Mouse (Mus musculus) liver, embryonic 15.5 days (tissue): Measurements from ENCODE around the gene Acer3. TPM values are rescaled to one million over a fixed set of nuclear protein-coding genes. Genes with fewer than 3 reads are reported as not detected.
A peak's percentile ranks its signal among the peaks of the same experiment; 100 is the strongest.

ENCODE experiments used
- ATAC-seq: fragments of 200-750 bp; cut with Nextera tagmentation; 2 replicates; pipeline ENCODE4 v1.8.0; 2017; ENCODE audit warnings: moderate number of reproducible peaks, mild to moderate bottlenecking, moderate library complexity; ENCODE audit not compliant: insufficient read depth
- H3K27ac ChIP-seq: fragments of 300-500 bp; sonication (generic); replicated peaks from 2 replicates; pipeline ENCODE4 v1.5.1; 2015; ENCODE audit warnings: mild to moderate bottlenecking, inconsistent platforms
- H3K27me3 ChIP-seq: fragments of 300-500 bp; sonication (generic); 2 replicates; pipeline ENCODE4 v1.6.1; 2015; ENCODE audit warnings: mild to moderate bottlenecking, inconsistent platforms
- H3K36me3 ChIP-seq: fragments of 300-500 bp; sonication (generic); replicated peaks from 2 replicates; pipeline ENCODE4 v1.6.1; 2015; ENCODE audit warnings: moderate library complexity, mild to moderate bottlenecking, inconsistent platforms
- H3K4me1 ChIP-seq: fragments of 300-500 bp; sonication (generic); replicated peaks from 2 replicates; pipeline ENCODE4 v1.6.1; 2015; ENCODE audit warnings: inconsistent platforms
- H3K4me2 ChIP-seq: fragments of 300-500 bp; sonication (generic); 2 replicates; pipeline ENCODE4 v1.6.1; 2015; ENCODE audit warnings: moderate library complexity, mild to moderate bottlenecking, inconsistent platforms
- H3K4me3 ChIP-seq: fragments of 300-500 bp; sonication (generic); replicated peaks from 2 replicates; pipeline ENCODE4 v1.5.1; 2015; ENCODE audit warnings: mild to moderate bottlenecking, inconsistent platforms
- H3K9ac ChIP-seq: fragments of 300-500 bp; sonication (generic); 2 replicates; pipeline ENCODE4 v1.6.1; 2015; ENCODE audit warnings: moderate library complexity, mild to moderate bottlenecking, inconsistent platforms
- H3K9me3 ChIP-seq: fragments of 300-500 bp; sonication (generic); replicated peaks from 2 replicates; pipeline ENCODE4 v1.6.1; 2016; ENCODE audit warnings: inconsistent platforms
- WGBS: fragments of 180-500 bp; shearing (Covaris S2); methylation state at CpG from one replicate; pipeline ENCODE4 v1.1.7; 2015; ENCODE audit warnings: mixed read lengths; ENCODE audit not compliant: insufficient replicate concordance; 5-methylcytosine and 5-hydroxymethylcytosine counted together
- polyA plus RNA-seq: library from polyadenylated mRNA; unstranded; fragments of >200 nt; fragmentation: Nextera tagmentation; extraction: Ambion mirVana; gene quantifications from 2 replicates; pipeline ENCODE4 v1.2.1, GENCODE M21; 2015

Acer3 gene
- polyA plus RNA-seq, 1 experiment from 2014 or later: 26.9 TPM

GRCm38 (mm10) chr7:98164999-98165528 is 155.9 kb downstream of the Acer3 start:
- WGBS: 24% methylated on average over 10 of the region's 10 CpGs

GRCm38 (mm10) chr7:98164382-98164998 is 156.5 kb downstream of the Acer3 start:
- no peak for ATAC-seq
- no peaks in the 10 kb centered on the region for H3K27me3 ChIP-seq
- peak overlapping the region; percentile 80; the same call in 1 of the 2 replicates for H3K27ac ChIP-seq
- H3K4me2 ChIP-seq: peak overlapping the region; percentile 60
- 66% methylated on average over 9 of the region's 9 CpGs for WGBS
- no peaks in the 10 kb centered on the region for H3K9me3 ChIP-seq
- peaks cover 26% of the 10 kb centered on the region for H3K36me3 ChIP-seq
- peak overlapping the region; percentile 53; the same call in 1 of the 2 replicates for H3K9ac ChIP-seq
- no peak overlapping the region for H3K4me3 ChIP-seq
- H3K4me1 ChIP-seq: peaks cover 85% of the 10 kb centered on the region

More at GRCm38 (mm10) chr7:98164999-98165528, 155.9 kb downstream of the Acer3 start:
- H3K27ac ChIP-seq: peak overlapping the region; percentile 80
- H3K4me1 ChIP-seq: peaks cover 85% of the 10 kb centered on the region
- H3K4me2 ChIP-seq: peak overlapping the region; percentile 60
- peak overlapping the region; percentile 53 for H3K9ac ChIP-seq
- H3K4me3 ChIP-seq: peak overlapping the region; percentile 17; the same call in 1 of the 2 replicates
- H3K36me3 ChIP-seq: peaks cover 25% of the 10 kb centered on the region
- H3K27me3 ChIP-seq: no peaks in the 10 kb centered on the region
- ATAC-seq: peak; percentile 71
- no peaks in the 10 kb centered on the region for H3K9me3 ChIP-seq

GRCm38 (mm10) chr7:98163700-98164099 is 157.3 kb downstream of the Acer3 start:
- Histone ChIP-seq H3K4me2 (no peak overlapping the region), H3K4me3 (no peak overlapping the region), H3K36me3 (peaks cover 30% of the 10 kb centered on the region), H3K27ac (no peak overlapping the region; the same call in 1 of the 2 replicates), H3K4me1 (peaks cover 88% of the 10 kb centered on the region), H3K27me3 (no peaks in the 10 kb centered on the region), H3K9me3 (no peaks in the 10 kb centered on the region), H3K9ac (no peak overlapping the region)
- WGBS: 53% methylated on average over 3 of the region's 3 CpGs
- no peak for ATAC-seq

- peaks cover 39% of the 10 kb centered on the region for H3K36me3 ChIP-seq
- no peaks in the 10 kb centered on the region for H3K9me3 ChIP-seq
- no peak overlapping the region for H3K27ac ChIP-seq
- H3K4me2 ChIP-seq: no peak overlapping the region
- no peaks in the 10 kb centered on the region for H3K27me3 ChIP-seq
- WGBS: 58% methylated on average over 6 of the region's 6 CpGs
- no peak overlapping the region for H3K4me3 ChIP-seq
- ATAC-seq: no peak
- peaks cover 95% of the 10 kb centered on the region for H3K4me1 ChIP-seq
- no peak overlapping the region for H3K9ac ChIP-seq
Observed at GRCm38 (mm10) chr7:98162239-98162638, 158.8 kb downstream of the Acer3 start.

GRCm38 (mm10) chr7:98160041-98160740 is 160.8 kb downstream of the Acer3 start:
- Histone ChIP-seq H3K27ac (peak overlapping the region; percentile 82), H3K4me1 (peaks cover 99% of the 10 kb centered on the region), H3K4me2 (no peak overlapping the region), H3K36me3 (peaks cover 41% of the 10 kb centered on the region), H3K9ac (no peak overlapping the region), H3K9me3 (no peaks in the 10 kb centered on the region), H3K4me3 (no peak overlapping the region), H3K27me3 (no peaks in the 10 kb centered on the region)
- WGBS: 57% methylated on average over 8 of the region's 8 CpGs
- ATAC-seq: no peak

- Histone ChIP-seq H3K27me3 (no peaks in the 10 kb centered on the region), H3K9ac (peak overlapping the region; percentile 47; the same call in 1 of the 2 replicates), H3K4me2 (peak overlapping the region; percentile 56), H3K4me1 (peaks cover 83% of the 10 kb centered on the region), H3K9me3 (no peaks in the 10 kb centered on the region), H3K27ac (peak overlapping the region; percentile 82), H3K36me3 (peaks cover 55% of the 10 kb centered on the region), H3K4me3 (peak overlapping the region; percentile 39)
- 63% methylated on average over 8 of the region's 8 CpGs for WGBS
- ATAC-seq: peak; percentile 38
Observed at GRCm38 (mm10) chr7:98158481-98158880, 162.5 kb downstream of the Acer3 start.

- no peaks in the 10 kb centered on the region for H3K27me3 ChIP-seq
- peak overlapping the region; percentile 82 for H3K27ac ChIP-seq
- peaks cover 77% of the 10 kb centered on the region for H3K4me1 ChIP-seq
- no peaks in the 10 kb centered on the region for H3K9me3 ChIP-seq
- WGBS: 40% methylated on average over 5 of the region's 5 CpGs
- peaks cover 59% of the 10 kb centered on the region for H3K36me3 ChIP-seq
- peak; percentile 72 for ATAC-seq
- peak overlapping the region; percentile 47 for H3K9ac ChIP-seq
- H3K4me3 ChIP-seq: peak overlapping the region; percentile 39
- H3K4me2 ChIP-seq: peak overlapping the region; percentile 56
Observed at GRCm38 (mm10) chr7:98157636-98158332, 163.2 kb downstream of the Acer3 start.

Other genes starting within 250 kb of the Acer3 start
- gene Myo7a, start 201.7 kb downstream of the Acer3 start, polyA plus RNA-seq: 8.8 and 9.8 TPM in 2 replicates
- 0.54 and 0.78 TPM in 2 replicates for gene Omp, start 175.7 kb downstream of the Acer3 start, polyA plus RNA-seq
- gene Capn5, start 142.9 kb downstream of the Acer3 start, polyA plus RNA-seq: 14.3 and 15.5 TPM in 2 replicates
- gene B3gnt6, start 121.7 kb downstream of the Acer3 start, polyA plus RNA-seq: 0.08 TPM in 1 of 2 replicates, not detected in the other
- 1.3 and 1.6 TPM in 2 replicates for gene Tsku, start 40.1 kb upstream of the Acer3 start, polyA plus RNA-seq
- not detected in 2 replicates for gene Gucy2d, start 119.2 kb upstream of the Acer3 start, polyA plus RNA-seq
- 5.6 and 6.0 TPM in 2 replicates for gene Lrrc32, start 168.1 kb upstream of the Acer3 start, polyA plus RNA-seq